Mouse (Mus musculus): ENCODE results near the gene Fblim1.

Fblim1 gene

GRCm38 (mm10) chr4:141599251-141600141 is 6.4 kb downstream of the Fblim1 start:
- DNase-seq (ENCODE audit: low read depth): no peak

- no peak for DNase-seq (ENCODE audit: low read depth)
Measured at GRCm38 (mm10) chr4:141598894-141599250, 7.0 kb downstream of the Fblim1 start.

DNA sequence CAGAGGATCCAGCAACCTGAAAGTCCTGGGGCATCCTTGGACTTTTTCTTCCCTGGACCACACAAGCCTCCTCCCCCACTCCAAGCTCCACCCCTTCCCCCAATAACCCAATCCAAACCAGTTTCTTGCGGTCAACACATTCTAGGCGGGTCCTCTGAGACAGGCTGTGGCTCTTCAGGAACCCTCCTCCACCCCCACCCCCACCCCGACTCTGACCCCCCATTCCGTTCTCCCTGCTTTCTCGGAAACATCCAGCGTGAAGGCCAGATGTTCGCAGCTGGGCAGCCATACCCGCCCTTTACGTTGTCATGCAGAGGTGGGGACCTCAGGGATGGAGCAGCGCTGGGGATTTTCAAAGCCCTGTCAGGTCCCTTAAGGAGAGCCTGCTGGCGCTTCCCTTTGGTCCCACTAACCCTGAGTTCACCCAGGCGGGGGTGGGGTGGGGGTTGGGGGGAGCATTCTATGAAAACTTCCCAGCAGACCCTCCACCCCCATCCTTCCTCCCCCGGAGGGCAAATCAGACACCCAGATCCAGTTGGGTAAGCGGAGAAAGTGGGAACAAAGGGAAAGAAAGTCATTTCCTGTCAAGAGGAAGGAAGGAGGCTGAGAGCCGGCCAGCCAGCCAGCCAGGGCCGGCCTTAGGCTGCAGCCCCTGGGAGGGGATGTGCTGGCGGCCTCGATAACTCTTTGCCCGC is 7.5 kb downstream of the Fblim1 start:
- DNase-seq (ENCODE audit: low read depth): no peak

DNA sequence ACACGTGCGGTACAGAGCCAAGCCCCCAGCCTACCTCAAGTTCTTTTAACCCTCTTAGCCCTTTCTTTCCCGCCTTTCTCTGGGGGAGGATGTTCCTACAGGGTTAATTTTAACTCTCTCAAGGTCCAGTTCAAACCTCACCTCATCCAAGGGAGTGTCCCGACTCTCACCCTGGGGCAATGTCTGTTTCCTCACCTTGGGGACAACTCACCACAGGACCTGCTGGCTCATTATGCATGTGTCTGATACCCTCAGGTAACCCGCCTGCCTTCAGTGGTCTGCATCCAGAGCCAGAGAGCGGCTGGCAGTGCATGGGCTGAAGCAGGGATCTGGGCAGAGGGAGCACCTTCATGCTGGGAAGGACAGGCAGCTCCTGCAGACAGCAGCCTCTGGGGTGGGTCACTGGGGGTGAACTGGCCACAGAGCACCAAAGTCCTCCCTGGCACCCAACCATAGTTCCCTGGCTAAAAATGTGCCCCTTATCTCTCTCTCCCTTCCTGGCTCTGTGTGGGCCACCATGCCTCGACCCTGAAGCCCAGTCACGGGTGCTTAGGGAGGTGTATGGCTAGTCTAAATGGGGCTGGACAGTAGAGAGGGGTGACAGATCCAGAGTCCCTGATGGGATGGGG is 9.1 kb downstream of the Fblim1 start:
- no peak for DNase-seq (ENCODE audit: low read depth)

DNA sequence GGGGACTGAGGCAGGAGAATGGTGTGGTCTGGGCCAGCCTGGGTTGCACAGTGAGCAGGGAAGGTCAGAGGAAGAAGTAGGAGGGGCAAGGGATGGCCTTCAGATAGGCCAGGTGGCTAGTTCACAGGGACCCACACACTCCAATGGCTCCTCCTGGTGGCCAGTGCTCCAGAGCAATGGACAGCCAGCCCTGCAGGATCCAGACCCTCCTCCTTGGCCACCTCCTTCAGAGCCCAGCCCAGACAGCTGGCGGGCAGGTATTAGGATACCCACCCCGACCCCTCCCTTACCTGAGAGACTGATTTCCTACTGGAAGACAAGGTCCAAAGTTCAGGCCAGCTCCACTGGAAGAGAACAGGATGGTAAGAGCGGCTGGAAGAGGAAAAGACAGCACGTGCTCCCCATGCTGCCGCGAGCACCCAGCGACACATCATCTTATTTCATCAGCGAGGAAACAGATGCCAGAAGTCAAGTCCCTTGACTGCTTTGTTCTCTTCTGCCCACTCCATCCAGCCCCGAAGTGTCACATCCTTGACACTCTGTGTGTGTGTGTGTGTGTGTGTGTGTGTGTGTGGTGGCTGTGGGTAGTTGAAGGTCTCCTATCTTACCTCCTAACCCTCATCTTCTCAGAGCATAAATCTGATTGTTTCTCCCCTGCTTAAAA is 10.2 kb downstream of the Fblim1 start:
- no peak for DNase-seq (ENCODE audit: low read depth)

- no peak for DNase-seq (ENCODE audit: low read depth)
Measured at GRCm38 (mm10) chr4:141595138-141595537, 10.8 kb downstream of the Fblim1 start.

GRCm38 (mm10) chr4:141591547-141591946 is 14.3 kb downstream of the Fblim1 start:
- peak; percentile 47 for DNase-seq (ENCODE audit: low read depth)

DNA sequence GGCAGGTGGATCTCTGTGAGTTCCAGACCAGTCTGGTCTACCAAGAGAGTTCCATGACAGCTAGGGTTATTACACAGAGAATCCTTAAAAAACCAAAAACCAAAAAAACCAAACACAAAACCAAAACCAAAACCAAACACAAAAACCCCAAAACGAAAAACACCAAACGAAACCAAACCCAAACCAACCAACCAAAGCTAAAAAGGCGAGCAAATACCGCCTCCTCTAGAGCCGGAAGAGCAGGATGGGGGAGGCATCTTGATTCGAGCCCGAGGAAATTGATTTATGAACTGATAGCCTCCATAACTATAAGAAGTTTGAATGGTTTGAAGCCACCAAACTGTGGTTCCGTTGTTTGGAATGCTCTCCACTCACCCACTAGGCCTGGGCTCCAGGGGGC is 22.0 kb downstream of the Fblim1 start:
- no peak for DNase-seq (ENCODE audit: low read depth)

- DNase-seq (ENCODE audit: low read depth): no peak
Measured at GRCm38 (mm10) chr4:141581051-141581450, 24.8 kb downstream of the Fblim1 start.

GRCm38 (mm10) chr4:141578833-141579232 is 27.1 kb downstream of the Fblim1 start:
- no peak for DNase-seq (ENCODE audit: low read depth)

GRCm38 (mm10) chr4:141576877-141577276 is 29.0 kb downstream of the Fblim1 start:
- DNase-seq (ENCODE audit: low read depth): no peak

GRCm38 (mm10) chr4:141576404-141576803 is 29.5 kb downstream of the Fblim1 start:
- DNase-seq (ENCODE audit: low read depth): no peak

DNA sequence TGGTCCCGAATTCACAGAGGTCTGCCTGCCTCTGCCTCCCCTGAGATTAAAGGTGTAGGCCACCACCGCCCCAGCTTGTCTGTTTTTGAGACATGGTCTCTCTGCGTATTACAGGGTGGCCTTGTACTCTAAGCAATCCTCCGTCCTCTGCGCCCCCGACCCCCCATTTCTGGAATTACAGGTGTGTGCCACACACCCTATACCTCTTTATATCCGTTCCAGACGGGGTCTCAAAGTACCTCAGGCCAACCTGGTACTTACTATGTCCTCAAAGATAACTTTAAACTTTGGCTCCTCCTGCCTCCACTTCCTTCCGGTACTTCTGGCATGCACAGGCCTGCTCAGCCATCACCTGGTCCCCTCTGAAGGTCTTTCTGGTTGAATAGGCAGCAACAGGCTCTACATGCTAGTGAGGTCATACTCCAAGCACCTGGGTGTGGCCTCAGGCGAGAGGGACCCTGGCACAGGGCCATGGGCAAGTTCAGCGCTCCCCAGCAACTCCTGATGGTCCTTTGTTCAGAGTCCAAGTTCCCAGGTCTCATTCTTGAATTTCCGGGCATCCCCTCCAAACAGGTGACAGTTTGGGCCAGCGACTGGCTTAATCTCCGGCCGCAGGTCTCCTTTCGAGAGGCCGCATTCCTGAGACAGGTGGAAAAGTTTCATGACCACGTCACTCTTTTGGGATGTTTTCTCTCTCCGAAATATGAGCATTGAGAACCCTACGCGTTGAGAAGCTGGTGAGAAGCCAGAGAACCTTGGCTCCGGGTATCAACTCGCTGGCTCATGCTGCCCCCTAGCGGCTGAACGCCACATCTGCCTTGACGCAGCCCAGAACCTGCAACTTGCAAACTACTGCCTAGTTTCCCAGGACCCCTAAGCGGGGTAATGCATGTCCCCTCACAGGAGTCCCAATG is 30.9 kb downstream of the Fblim1 start:
- peak; percentile 86 for DNase-seq (ENCODE audit: low read depth)

DNA sequence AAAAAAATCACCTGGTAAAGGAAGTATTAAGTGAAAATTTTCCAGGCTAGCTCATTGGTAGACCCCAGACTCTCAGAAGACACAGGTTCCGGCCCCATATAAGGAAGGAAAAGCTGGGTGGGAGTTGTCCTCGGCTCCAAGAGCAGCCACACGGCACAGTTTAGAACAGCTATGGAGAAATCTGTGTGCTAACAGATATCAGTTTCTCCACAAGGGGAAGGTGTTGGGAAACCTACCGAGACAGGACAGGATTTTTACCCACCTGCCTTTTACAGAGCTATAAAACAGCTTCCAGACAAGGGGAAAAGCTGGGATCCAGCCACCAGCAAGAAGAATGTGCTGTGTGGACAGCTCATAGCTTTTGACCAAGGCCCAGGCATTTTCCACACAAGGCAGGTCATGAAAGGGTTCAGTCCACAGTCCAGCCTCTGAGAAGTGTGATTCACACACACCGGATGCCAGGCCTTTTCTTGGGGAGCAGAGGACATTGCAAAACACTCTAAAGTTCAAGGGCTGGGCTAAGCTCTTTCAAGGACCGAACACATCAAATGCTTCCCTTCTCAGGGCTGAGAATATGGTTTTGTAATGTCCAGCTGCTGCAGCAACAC is 32.4 kb downstream of the Fblim1 start:
- DNase-seq (ENCODE audit: low read depth): no peak

DNA sequence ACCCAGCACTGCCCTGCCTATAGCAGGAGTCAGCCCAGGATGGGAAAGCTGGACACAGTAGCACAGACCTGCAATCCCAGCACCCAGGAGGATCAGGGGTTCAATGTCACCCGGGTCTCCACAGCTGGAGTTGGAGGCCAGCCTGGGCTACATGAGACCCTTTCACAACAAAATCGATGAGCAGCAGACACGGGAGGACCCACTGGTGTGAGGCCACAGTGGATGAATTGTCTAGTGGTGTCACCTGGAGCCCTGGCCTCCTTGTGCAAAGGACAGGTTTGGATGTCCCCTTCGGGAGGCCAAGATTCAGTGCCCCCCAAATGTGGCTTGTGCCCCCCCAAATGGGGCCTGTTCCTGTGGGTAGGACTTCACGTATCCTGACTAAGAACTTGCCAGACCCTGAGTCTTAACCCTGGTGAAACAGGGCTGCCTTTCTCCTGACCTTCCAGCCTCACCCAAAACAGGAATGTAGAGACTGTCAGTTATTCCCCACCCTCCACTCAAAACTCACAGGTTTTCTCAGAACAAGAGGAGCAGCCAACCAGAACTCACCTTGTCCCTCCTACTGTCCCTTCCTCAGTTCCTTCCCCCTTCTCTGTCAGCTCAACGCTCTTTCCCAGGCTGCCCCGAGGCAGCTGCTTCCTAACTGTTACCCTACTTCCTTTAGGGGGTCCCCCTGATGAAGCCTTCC is 33.1 kb downstream of the Fblim1 start:
- DNase-seq (ENCODE audit: low read depth): no peak

DNA sequence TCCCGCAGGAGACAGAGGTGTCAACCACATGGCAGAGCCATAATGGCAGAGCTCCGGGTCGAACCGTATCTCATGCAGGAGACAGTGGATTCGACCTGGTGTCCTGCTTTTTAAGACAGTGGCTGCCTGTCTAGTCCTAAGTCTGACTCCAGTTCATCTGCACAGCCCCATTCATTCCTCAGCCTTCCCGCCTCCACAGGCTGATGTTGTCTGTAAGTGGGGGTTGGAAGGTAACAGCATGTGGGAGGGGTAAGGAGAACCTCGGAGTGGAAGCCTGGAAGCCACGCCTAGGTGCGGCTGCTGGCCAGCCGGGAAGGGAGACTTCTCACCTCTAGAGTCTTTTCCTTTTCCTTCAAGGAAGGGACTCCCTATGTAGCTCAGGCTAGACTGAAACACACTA is 34.0 kb downstream of the Fblim1 start:
- no peak for DNase-seq (ENCODE audit: low read depth)

DNA sequence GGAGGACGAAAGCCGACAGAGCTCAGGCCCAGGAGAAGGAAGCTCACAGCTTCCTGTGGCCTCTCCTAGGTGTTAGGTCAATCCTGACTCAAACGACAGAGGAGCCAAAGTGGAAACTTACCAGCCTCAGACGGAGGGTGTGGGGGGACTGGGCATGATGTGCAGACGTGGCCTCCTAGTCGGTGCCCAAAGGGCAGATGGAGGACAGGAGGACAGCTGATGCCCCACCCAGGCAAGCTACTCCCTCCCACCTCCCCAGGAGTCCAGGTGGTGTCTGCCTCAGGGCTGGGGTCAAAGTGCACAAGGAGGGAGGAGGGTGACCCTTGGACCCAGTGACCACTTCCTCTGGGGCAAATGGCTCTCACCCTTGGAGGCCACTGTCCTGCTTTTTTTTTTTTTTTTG is 34.6 kb downstream of the Fblim1 start:
- DNase-seq (ENCODE audit: low read depth): no peak

DNA sequence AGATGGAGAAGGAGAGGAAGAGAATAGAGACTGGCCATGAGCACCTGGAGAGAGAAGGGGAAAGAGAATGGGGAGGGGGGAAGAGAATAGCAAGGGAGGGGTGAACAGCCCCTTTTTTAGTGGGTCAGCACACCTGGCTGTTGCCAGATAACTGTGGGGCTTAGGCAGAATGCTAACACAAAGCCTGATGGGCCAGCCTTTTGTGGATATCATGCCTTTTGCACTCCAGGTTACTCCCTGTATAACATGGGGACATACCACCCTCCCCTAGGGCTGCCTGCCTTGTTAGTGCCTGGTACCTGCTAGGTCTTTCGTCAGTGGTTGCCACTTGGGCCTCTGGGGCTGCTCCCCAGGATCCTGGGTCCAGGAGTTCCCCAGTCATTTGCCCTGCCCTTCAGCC is 35.1 kb downstream of the Fblim1 start:
- DNase-seq (ENCODE audit: low read depth): no peak

DNA sequence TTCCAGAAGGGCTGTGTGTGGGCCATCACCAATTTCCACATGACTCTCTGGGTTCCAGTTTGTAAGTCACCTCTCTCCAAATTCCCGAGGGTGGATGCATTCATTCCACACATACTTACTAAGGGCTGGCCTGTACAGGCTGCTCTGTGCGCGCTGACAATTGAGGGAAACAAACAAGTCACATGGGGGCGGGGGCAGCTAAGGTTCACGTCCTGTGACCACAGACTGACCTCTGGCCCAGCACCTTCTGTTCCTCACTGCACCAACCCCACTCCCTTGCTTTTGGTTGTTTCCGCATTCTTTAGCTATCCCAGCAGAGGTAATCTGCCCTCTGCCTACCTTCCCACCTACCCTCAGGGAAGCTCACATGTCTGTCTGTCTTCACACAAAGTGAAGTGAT is 35.9 kb downstream of the Fblim1 start:
- no peak for DNase-seq (ENCODE audit: low read depth)

- DNase-seq (ENCODE audit: low read depth): no peak
Measured at GRCm38 (mm10) chr4:141568966-141569365, 36.9 kb downstream of the Fblim1 start.

Data from naive thymus-derived CD4-positive, alpha-beta T cell, adult 2 months (primary cell).